In genomic region chr15:102665494-102665893, GRCm38 (mm10) we compare ENCODE assay signal across 8 mouse cellular contexts. TPM values are rescaled to one million over a fixed set of nuclear protein-coding genes. Genes with fewer than 3 reads are reported as not detected.
A peak's percentile ranks its signal among the peaks of the same experiment; 100 is the strongest.
DNase-seq lines count a peak whose midpoint lies in the region; ATAC-seq and TF ChIP-seq lines count a peak whose summit lies in the region.

No protein-coding gene starts in this region.

- H3K4me1 ChIP-seq in heart, embryonic 10.5 days: peaks cover 10% of the 10 kb centered on the region; the same call in 1 of the 2 replicates
- 0 out of 2 replicates have a peak, but pooled peaks cover 5% of the 10 kb centered on the region for H3K4me1 ChIP-seq in midbrain, postnatal 0 days (ENCODE audit: insufficient read depth, low read length)

- no peak for ATAC-seq in midbrain, postnatal 0 days (ENCODE audit: low FRiP score)

- H3K9ac ChIP-seq in midbrain, postnatal 0 days (replicated peaks; ENCODE audit: low read length, poor library complexity, severe bottlenecking): no peak overlapping the region

- H3K4me2 ChIP-seq in midbrain, postnatal 0 days (ENCODE audit: low read depth, low read length, poor library complexity, severe bottlenecking): no peak overlapping the region

- TF ChIP-seq CTCF in midbrain, postnatal 0 days (IDR thresholded peaks at IDR 0.05): peak; percentile 73

- 53% methylated on average over 4 of the region's 4 CpGs for WGBS in heart, embryonic 10.5 days
- 52% methylated on average over 4 of the region's 4 CpGs for WGBS in midbrain, postnatal 0 days

- peaks cover 79% of the 10 kb centered on the region for H3K36me3 ChIP-seq in heart, embryonic 10.5 days
- peaks cover 32% of the 10 kb centered on the region for H3K36me3 ChIP-seq in midbrain, postnatal 0 days (ENCODE audit: insufficient read depth, low read length)

- DNase-seq in layer of hippocampus, postnatal 10 days (ENCODE audit: low spot score in 2 of 2): peak; percentile 46 to 58
- DNase-seq in layer of hippocampus, adult 9-11 months: no peak
- peak; percentile 85 for DNase-seq in R1 (ENCODE audit: low read depth, low spot score)
- peak; percentile 84 to 89 for DNase-seq in cerebellum, postnatal 10 days
- DNase-seq in heart, embryonic 10.5 days (ENCODE audit: low spot score): peak; percentile 80
- DNase-seq in left cerebral cortex, postnatal 4 days: peak; percentile 56
- DNase-seq in midbrain, postnatal 0 days (ENCODE audit: low spot score): peak; percentile 48
- peak; percentile 16 to 25 for DNase-seq in thymus, adult 18-20 months

- no peak overlapping the region for H3K4me3 ChIP-seq in heart, embryonic 10.5 days
- no peak overlapping the region for H3K4me3 ChIP-seq in midbrain, postnatal 0 days (ENCODE audit: low read depth, low read length)

- intact Hi-C loops in left cerebral cortex, postnatal 4 days (cut with DNase I): no loop called here

- H3K27me3 ChIP-seq in heart, embryonic 10.5 days (ENCODE audit: insufficient read depth, poor library complexity, severe bottlenecking): no peaks in the 10 kb centered on the region
- no peaks in the 10 kb centered on the region for H3K27me3 ChIP-seq in midbrain, postnatal 0 days (ENCODE audit: insufficient read depth, low read length)

- H3K27ac ChIP-seq in heart, embryonic 10.5 days: no peak overlapping the region
- no peak overlapping the region for H3K27ac ChIP-seq in midbrain, postnatal 0 days (ENCODE audit: low read depth, low read length)

- no peaks in the 10 kb centered on the region for H3K9me3 ChIP-seq in heart, embryonic 10.5 days
- H3K9me3 ChIP-seq in midbrain, postnatal 0 days (ENCODE audit: low read length): no peaks in the 10 kb centered on the region

RNA-seq across cellular contexts. Expression of gene Atp5g2, which starts 6.7 kb away (rescaled TPM):
- 10 to 100 TPM in 1 of 2 experiments, 1 to 10 TPM in 1; 5.9 to 17.8 TPM for total RNA-seq in layer of hippocampus, postnatal 10 days (2021)
- 64.8 and 67.3 TPM in 2 replicates for polyA plus RNA-seq in heart, embryonic 10.5 days (2016; fragmentation: Nextera tagmentation; extraction: Ambion mirVana)
- total RNA-seq in left cerebral cortex, postnatal 4 days (2021): 10 to 100 TPM; 13.4 to 14.1 TPM
- 187 and 348 TPM in 2 replicates for total RNA-seq in midbrain, postnatal 0 days (2014; rRNA removed)
- polyA plus RNA-seq in midbrain, postnatal 0 days (2015; fragmentation: Nextera tagmentation; extraction: Ambion mirVana): 54.4 and 76.5 TPM in 2 replicates

RNA-seq across cellular contexts. Expression of gene Atf7, which starts 40.2 kb away (rescaled TPM):
- 10 to 100 TPM; 39.4 to 40.5 TPM for total RNA-seq in layer of hippocampus, postnatal 10 days (2021)
- polyA plus RNA-seq in heart, embryonic 10.5 days (2016; fragmentation: Nextera tagmentation; extraction: Ambion mirVana): 24.3 and 26.6 TPM in 2 replicates
- total RNA-seq in left cerebral cortex, postnatal 4 days (2021): 10 to 100 TPM; 41.7 to 46.1 TPM
- 16.8 and 18.6 TPM in 2 replicates for total RNA-seq in midbrain, postnatal 0 days (2014; rRNA removed)
- 7.5 and 10.9 TPM in 2 replicates for polyA plus RNA-seq in midbrain, postnatal 0 days (2015; fragmentation: Nextera tagmentation; extraction: Ambion mirVana)

RNA-seq across cellular contexts. Expression of gene Gm28047, which starts 40.6 kb away (rescaled TPM):
- under 1 TPM in 1 of 2 experiments, not detected in 1; 0.60 TPM for total RNA-seq in layer of hippocampus, postnatal 10 days (2021)
- polyA plus RNA-seq in heart, embryonic 10.5 days (2016; fragmentation: Nextera tagmentation; extraction: Ambion mirVana): 0.42 TPM in 1 of 2 replicates, not detected in the other
- total RNA-seq in left cerebral cortex, postnatal 4 days (2021): 1 to 10 TPM in 1 of 2 experiments, not detected in 1; 2.2 TPM
- total RNA-seq in midbrain, postnatal 0 days (2014; rRNA removed): not detected in 2 replicates
- not detected in 2 replicates for polyA plus RNA-seq in midbrain, postnatal 0 days (2015; fragmentation: Nextera tagmentation; extraction: Ambion mirVana)

RNA-seq across cellular contexts. Expression of gene Calcoco1, which starts 56.5 kb away (rescaled TPM):
- 10 to 100 TPM; 57.7 to 62.7 TPM for total RNA-seq in layer of hippocampus, postnatal 10 days (2021)
- polyA plus RNA-seq in heart, embryonic 10.5 days (2016; fragmentation: Nextera tagmentation; extraction: Ambion mirVana): 34.2 and 39.2 TPM in 2 replicates
- 10 to 100 TPM; 44.3 to 46.7 TPM for total RNA-seq in left cerebral cortex, postnatal 4 days (2021)
- 34.4 and 34.7 TPM in 2 replicates for total RNA-seq in midbrain, postnatal 0 days (2014; rRNA removed)
- 27.1 and 27.2 TPM in 2 replicates for polyA plus RNA-seq in midbrain, postnatal 0 days (2015; fragmentation: Nextera tagmentation; extraction: Ambion mirVana)
